Mouse (Mus musculus) layer of hippocampus, adult 2 months (tissue): ENCODE results near the gene Padi2. TPM values are rescaled to one million over a fixed set of nuclear protein-coding genes. Genes with fewer than 3 reads are reported as not detected.
A peak's percentile ranks its signal among the peaks of the same experiment; 100 is the strongest.

Source experiments
- DNase-seq, 2 experiments: peaks; one replicate each; pipeline ENCODE4 v3.0.0; 2022; ENCODE audit warnings: low spot score in 2 of 2
- H3K27ac ChIP-seq: fragments of 200-600 bp; 2 replicates; pipeline ENCODE4 v1.8.1; 2022
- H3K4me3 ChIP-seq: fragments of 200-600 bp; 2 replicates; pipeline ENCODE4 v1.8.1; 2022; ENCODE audit warnings: mild to moderate bottlenecking
- CTCF ChIP-seq: fragments of 200-600 bp; conservative IDR thresholded peaks from 2 replicates; pipeline ENCODE4 v1.8.1; 2022; ENCODE audit warnings: antibody characterized with exemption, mild to moderate bottlenecking, moderate library complexity
- total RNA-seq, 2 experiments: library from RNA; stranded (reverse); gene quantifications; 2 replicates each; pipeline ENCODE4 v1.2.3; 2021

Gene Padi2
- total RNA-seq, 2 experiments from 2014 or later: 20.2 to 26.5 TPM

- H3K4me3 ChIP-seq: no peak overlapping the region
- H3K27ac ChIP-seq: no peak overlapping the region
- no peak for TF ChIP-seq CTCF
- no peak for DNase-seq
These were observed 22.3 kb upstream of the Padi2 start for GRCm38 (mm10) chr4:140883852-140884251.

- DNase-seq: no peak
- H3K4me3 ChIP-seq: no peak overlapping the region
- no peak for TF ChIP-seq CTCF
- no peak overlapping the region for H3K27ac ChIP-seq
These were observed 14.5 kb upstream of the Padi2 start for GRCm38 (mm10) chr4:140891525-140892162.

- DNase-seq: no peak
- no peak for TF ChIP-seq CTCF
- no peak overlapping the region for H3K27ac ChIP-seq
- H3K4me3 ChIP-seq: no peak overlapping the region
These were observed 14.0 kb upstream of the Padi2 start for GRCm38 (mm10) chr4:140892163-140892530.

GRCm38 (mm10) chr4:140904776-140905425 lies 1.2 kb upstream of the Padi2 start:
- no peak for DNase-seq
- Histone ChIP-seq H3K4me3 (no peak overlapping the region), H3K27ac (no peak overlapping the region)
- TF ChIP-seq CTCF: no peak

- peak overlapping the region; percentile 14; the same call in 1 of the 2 replicates for H3K27ac ChIP-seq
- no peak overlapping the region; the same call in 1 of the 2 replicates for H3K4me3 ChIP-seq
- TF ChIP-seq CTCF: no peak
- no peak for DNase-seq
These were observed 695 bp upstream of the Padi2 start for GRCm38 (mm10) chr4:140905426-140905871.

GRCm38 (mm10) chr4:140906827-140907280 lies 710 bp downstream of the Padi2 start:
- DNase-seq: no peak
- Histone ChIP-seq H3K4me3 (peak overlapping the region; percentile 54), H3K27ac (peak overlapping the region; percentile 62)
- no peak for TF ChIP-seq CTCF

- TF ChIP-seq CTCF: no peak
- H3K4me3 ChIP-seq: peak overlapping the region; percentile 54
- no peak for DNase-seq
- peak overlapping the region; percentile 62 for H3K27ac ChIP-seq
These were observed 1.3 kb downstream of the Padi2 start for GRCm38 (mm10) chr4:140907306-140908024.

GRCm38 (mm10) chr4:140908627-140909026 lies 2.5 kb downstream of the Padi2 start:
- H3K4me3 ChIP-seq: no peak overlapping the region
- no peak overlapping the region for H3K27ac ChIP-seq
- no peak for TF ChIP-seq CTCF
- DNase-seq: no peak

GRCm38 (mm10) chr4:140909536-140909935 lies 3.4 kb downstream of the Padi2 start:
- no peak for DNase-seq
- H3K27ac ChIP-seq: no peak overlapping the region
- H3K4me3 ChIP-seq: no peak overlapping the region
- TF ChIP-seq CTCF: no peak

- peak in 1 of 2 experiments; percentile 36 for DNase-seq
- Histone ChIP-seq H3K27ac (peak overlapping the region; percentile 75), H3K4me3 (no peak overlapping the region)
- no peak for TF ChIP-seq CTCF
These were observed 4.6 kb downstream of the Padi2 start for GRCm38 (mm10) chr4:140910661-140911310.

GRCm38 (mm10) chr4:140911416-140911815 lies 5.3 kb downstream of the Padi2 start:
- H3K27ac ChIP-seq: peak overlapping the region; percentile 75
- no peak for DNase-seq
- H3K4me3 ChIP-seq: no peak overlapping the region
- no peak for TF ChIP-seq CTCF

- no peak for TF ChIP-seq CTCF
- Histone ChIP-seq H3K27ac (peak overlapping the region; percentile 51; the same call in 1 of the 2 replicates), H3K4me3 (no peak overlapping the region)
- DNase-seq: no peak
These were observed 6.2 kb downstream of the Padi2 start for GRCm38 (mm10) chr4:140912271-140912833.
